Mouse (Mus musculus): ENCODE results near the gene Lemd1. TPM values are rescaled to one million over a fixed set of nuclear protein-coding genes. Genes with fewer than 3 reads are reported as not detected.

Lemd1 gene
- total and polyA plus RNA-seq, 3 experiments: not detected

DNA sequence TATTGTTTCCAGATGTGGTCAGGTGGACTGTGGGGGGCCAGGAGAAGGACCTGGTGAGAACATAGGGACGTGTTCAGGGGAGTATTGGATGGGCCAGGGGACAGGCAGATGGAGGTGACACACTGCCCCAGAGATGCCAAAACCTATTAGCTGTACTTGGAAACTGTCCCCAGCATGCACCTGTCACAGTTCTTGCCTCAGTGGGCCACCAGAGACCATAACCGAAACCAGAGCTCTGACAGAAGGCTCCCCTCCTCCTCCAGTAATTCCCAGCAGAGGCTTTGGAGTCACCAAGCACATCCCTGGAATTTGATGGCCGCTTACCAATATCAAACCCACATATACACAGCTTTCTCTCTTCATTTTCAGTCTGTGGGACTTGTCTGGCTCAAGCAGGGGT lies 46.4 kb upstream of the Lemd1 start:
- Histone ChIP-seq H3K9me3 (replicated peaks; ENCODE audit: low read length) (no peaks in the 10 kb centered on the region), H3K27me3 (replicated peaks) (peaks cover 35% of the 10 kb centered on the region), H3K27ac (ENCODE audit: insufficient read depth, low read depth) (no peak overlapping the region), H3K36me3 (replicated peaks in 1 of 2; ENCODE audit: control insufficient read depth in 1 of 2, insufficient read depth in 1 of 2, low read length in 1 of 2) (no peaks in the 10 kb centered on the region), H3K4me1 (ENCODE audit: control insufficient read depth in 1 of 2, insufficient read depth in 2 of 2) (peaks cover 7 to 14% of the 10 kb centered on the region in 2 experiments), H3K4me3 (replicated peaks in 1 of 3; ENCODE audit: low read depth in 2 of 3, low read length in 2 of 3, poor library complexity in 1 of 3) (no peak overlapping the region), H3K79me2 (replicated peaks; ENCODE audit: control insufficient read depth, extremely low read depth, insufficient read depth, poor library complexity, severe bottlenecking) (no peaks in the 10 kb centered on the region), H3K9ac (ENCODE audit: insufficient read depth, low read depth) (no peak overlapping the region), H3K4me2 (ENCODE audit: insufficient read depth, low read depth, poor library complexity, severe bottlenecking) (no peak overlapping the region)
- no peak for TF ChIP-seq TCF12 (IDR thresholded peaks at IDR 0.05; ENCODE audit: low read depth, low read length)
- no peak for TF ChIP-seq KAT2A (IDR thresholded peaks at IDR 0.05; ENCODE audit: insufficient replicate concordance, low read length)
- TF ChIP-seq IRF4 (IDR thresholded peaks at IDR 0.05; ENCODE audit: low read depth, low read length): no peak
- no peak for TF ChIP-seq NRF1 (IDR thresholded peaks at IDR 0.05; ENCODE audit: low read depth, low read length)
- TF ChIP-seq SMC3 (IDR thresholded peaks at IDR 0.05; ENCODE audit: low read depth, low read length): no peak
- TF ChIP-seq ZC3H11A (IDR thresholded peaks at IDR 0.05; ENCODE audit: low read depth, low read length): no peak
- no peak for TF ChIP-seq ELF1 (IDR thresholded peaks at IDR 0.05; ENCODE audit: low read depth, low read length)
- no peak for TF ChIP-seq MAZ (IDR thresholded peaks at IDR 0.05; ENCODE audit: low read depth, low read length)
- no peak for TF ChIP-seq MEF2A (IDR thresholded peaks at IDR 0.05; ENCODE audit: borderline replicate concordance, low read depth, low read length)
- no peak for TF ChIP-seq ZNF384 (IDR thresholded peaks at IDR 0.05; ENCODE audit: low read depth, low read length)
- TF ChIP-seq BHLHE40 (IDR thresholded peaks at IDR 0.05; ENCODE audit: low read depth, low read length): no peak
- no peak for TF ChIP-seq NELFE (IDR thresholded peaks at IDR 0.05; ENCODE audit: low read depth, low read length)
- TF ChIP-seq UBTF (IDR thresholded peaks at IDR 0.05; ENCODE audit: low read depth, low read length): no peak
- no peak for TF ChIP-seq TBP (conservative IDR thresholded peaks at IDR 0.05; ENCODE audit: low read depth, low read length)
- no peak for TF ChIP-seq USF2 (conservative IDR thresholded peaks at IDR 0.05; ENCODE audit: low read depth, low read length)
- dilution Hi-C loops (cut with MboI; ENCODE audit: extremely low pct_ligation_motif_present, extremely low pct_unique_long_range_greater_than_20kb, low sequenced_read_pairs): no loop called here
- no peak for DNase-seq (ENCODE audit: extremely low read depth)
- in situ Hi-C loops (cut with MboI; ENCODE audit: low pct_ligation_motif_present, low pct_unique_long_range_greater_than_20kb, low sequenced_read_pairs): no loop called here

DNA sequence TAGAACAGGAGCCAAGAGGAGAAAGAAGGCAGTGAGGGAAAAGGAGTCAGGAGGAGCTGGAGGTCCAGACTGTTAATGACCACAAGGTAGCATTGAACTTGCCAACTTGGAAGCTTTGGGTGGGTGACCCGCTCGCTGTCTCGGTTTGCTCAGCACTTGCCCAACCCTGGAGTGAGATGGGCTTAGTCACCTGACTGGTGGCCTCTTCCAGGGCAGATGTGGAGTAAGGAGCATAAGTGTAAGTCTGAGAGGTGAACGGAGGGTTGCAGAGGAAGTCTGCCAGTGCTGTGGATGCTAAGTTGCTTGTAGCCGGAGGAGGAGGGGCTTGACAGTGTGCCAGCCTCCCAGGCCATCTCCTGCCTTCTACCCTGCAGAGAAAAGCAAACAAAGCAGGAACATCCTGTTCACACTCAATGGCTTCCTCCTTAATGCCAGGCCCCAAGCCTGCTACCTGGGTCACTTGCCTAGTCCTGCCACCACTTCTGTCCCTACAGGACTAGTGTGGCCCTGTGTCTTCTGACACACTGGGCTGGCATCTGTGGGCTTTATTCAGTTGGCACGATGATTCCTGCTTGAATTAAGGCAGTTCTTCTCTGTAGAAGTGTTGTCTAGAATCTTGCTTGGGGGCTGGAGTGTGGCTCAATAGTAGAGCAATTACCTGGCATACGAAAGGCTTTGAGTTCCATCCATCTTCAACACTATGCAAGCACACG lies 45.1 kb upstream of the Lemd1 start:
- Histone ChIP-seq H3K4me2 (ENCODE audit: insufficient read depth, low read depth, poor library complexity, severe bottlenecking) (no peak overlapping the region), H3K79me2 (replicated peaks; ENCODE audit: control insufficient read depth, extremely low read depth, insufficient read depth, poor library complexity, severe bottlenecking) (no peaks in the 10 kb centered on the region), H3K4me1 (ENCODE audit: control insufficient read depth in 1 of 2, insufficient read depth in 2 of 2) (peaks cover 10 to 25% of the 10 kb centered on the region in 2 experiments), H3K9ac (ENCODE audit: insufficient read depth, low read depth) (no peak overlapping the region), H3K4me3 (replicated peaks in 1 of 3; ENCODE audit: low read depth in 2 of 3, low read length in 2 of 3, poor library complexity in 1 of 3) (no peak overlapping the region), H3K27me3 (replicated peaks) (peaks cover 35% of the 10 kb centered on the region), H3K9me3 (replicated peaks; ENCODE audit: low read length) (no peaks in the 10 kb centered on the region), H3K36me3 (replicated peaks in 1 of 2; ENCODE audit: control insufficient read depth in 1 of 2, insufficient read depth in 1 of 2, low read length in 1 of 2) (no peaks in the 10 kb centered on the region), H3K27ac (ENCODE audit: insufficient read depth, low read depth) (no peak overlapping the region)
- DNase-seq (ENCODE audit: extremely low read depth): no peak
- in situ Hi-C loops (cut with MboI; ENCODE audit: low pct_ligation_motif_present, low pct_unique_long_range_greater_than_20kb, low sequenced_read_pairs) (no loop called here), dilution Hi-C loops (cut with MboI; ENCODE audit: extremely low pct_ligation_motif_present, extremely low pct_unique_long_range_greater_than_20kb, low sequenced_read_pairs) (no loop called here)
- TF ChIP-seq ZKSCAN1 (IDR thresholded peaks at IDR 0.05; ENCODE audit: borderline replicate concordance, low read depth, low read length): no peak
- no peak for TF ChIP-seq ZC3H11A (IDR thresholded peaks at IDR 0.05; ENCODE audit: low read depth, low read length)
